Mouse (Mus musculus): ENCODE results near the gene Cdk6.

DNA sequence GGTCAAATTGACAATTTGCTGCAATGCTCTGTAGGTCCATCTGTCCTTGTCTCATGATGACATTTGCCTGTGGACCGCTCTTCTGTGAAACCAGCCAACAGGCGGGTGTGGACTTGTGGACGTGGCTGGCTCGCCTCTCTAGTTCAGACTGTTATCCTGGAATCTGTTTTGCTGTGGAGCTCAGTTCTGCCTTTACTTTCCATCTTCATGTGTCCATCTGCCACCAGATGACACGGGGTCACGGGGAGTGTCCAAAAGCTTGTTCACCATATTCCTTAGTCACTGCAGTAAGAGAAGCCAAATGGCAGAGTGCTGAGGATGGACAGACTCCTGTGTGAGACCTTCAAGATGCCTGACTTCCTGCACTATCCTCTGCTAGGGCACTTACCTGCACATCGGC, 52.9 kb downstream of the Cdk6 start:
- TF ChIP-seq POLR2A (IDR thresholded peaks at IDR 0.05; ENCODE audit: extremely low read depth, insufficient read depth, low read length) = no peak
- no peak for TF ChIP-seq CTCF (IDR thresholded peaks at IDR 0.05; ENCODE audit: extremely low read depth, insufficient read depth, low read length)

All from cortical plate, adult 2 months (tissue).